Comparison of ENCODE assay signal across 13 mouse cellular contexts in the genomic region with DNA sequence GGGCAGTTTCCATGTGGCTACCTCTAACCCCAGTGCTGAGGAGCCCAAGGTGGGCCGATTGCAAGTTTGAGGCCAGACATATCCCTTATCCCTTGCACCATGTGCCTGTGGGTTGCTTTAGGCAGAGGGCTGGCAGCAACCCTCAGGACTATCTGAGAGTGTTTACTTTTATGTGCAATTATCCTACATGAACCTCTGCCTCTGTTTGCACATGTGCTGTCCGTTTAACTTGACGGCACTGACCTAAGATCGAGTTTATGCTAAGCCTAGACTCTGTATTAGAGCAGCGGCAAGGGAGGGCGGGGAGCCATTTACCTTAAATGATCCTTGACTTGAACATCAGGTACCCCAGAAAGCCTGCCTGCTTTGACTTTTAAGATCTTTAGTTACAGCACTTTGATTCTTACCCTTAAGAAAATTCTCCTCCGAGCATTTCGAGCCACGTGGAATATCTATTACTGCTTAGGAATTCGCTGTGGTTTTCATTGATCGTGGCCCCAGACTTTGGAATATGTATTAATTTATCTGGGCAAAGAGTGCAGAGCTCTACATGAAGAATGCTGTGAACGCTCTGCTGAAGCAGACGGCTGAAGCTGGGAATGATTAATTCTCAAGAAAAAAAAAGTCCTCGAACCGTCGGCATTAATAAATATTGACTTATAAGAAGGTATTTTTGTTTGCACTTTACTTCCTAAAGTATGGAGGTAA. TPM values are rescaled to one million over a fixed set of nuclear protein-coding genes. Genes with fewer than 3 reads are reported as not detected.
A peak's percentile ranks its signal among the peaks of the same experiment; 100 is the strongest.
DNase-seq lines count a peak whose midpoint lies in the region; ATAC-seq lines count a peak whose summit lies in the region.
"Had no signal": no experiment of that assay in that cellular context is flagged by ENCODE, and none has a peak within 500 bp of the region (broad histone marks: within the 10 kb centered on the region; RNA-seq: fewer than 3 reads in every experiment).

No protein-coding gene starts in this region.

- H3K36me3 ChIP-seq in lung, embryonic 16.5 days (ENCODE audit: control insufficient read depth, insufficient read depth, low read length), result no peaks in the 10 kb centered on the region
- H3K36me3 ChIP-seq in intestine, embryonic 15.5 days, result no peaks in the 10 kb centered on the region
- no peaks in the 10 kb centered on the region for H3K36me3 ChIP-seq in liver, embryonic 13.5 days
- H3K36me3 ChIP-seq: forebrain, embryonic 10.5 days; hindbrain, embryonic 13.5 days had no signal

- 39% methylated on average over 16 of the region's 16 CpGs for WGBS in lung, embryonic 16.5 days
- 26% methylated on average over 16 of the region's 16 CpGs for WGBS in intestine, embryonic 15.5 days
- WGBS in liver, embryonic 13.5 days (ENCODE audit: insufficient replicate concordance), result 69% methylated on average over 16 of the region's 16 CpGs

- ATAC-seq in lung, embryonic 16.5 days (ENCODE audit: low read depth), result peak; percentile 13
- ATAC-seq in intestine, embryonic 15.5 days, result peak; percentile 5; the same call in 1 of the 2 replicates
- peak; percentile 34; the same call in 1 of the 2 replicates for ATAC-seq in liver, embryonic 13.5 days (ENCODE audit: low read depth)

- H3K4me3 ChIP-seq in lung, embryonic 16.5 days (ENCODE audit: low read length), result no peak overlapping the region
- H3K4me3 ChIP-seq in intestine, embryonic 15.5 days (replicated peaks), result no peak overlapping the region
- no peak overlapping the region for H3K4me3 ChIP-seq in liver, embryonic 13.5 days (replicated peaks)
- H3K4me3 ChIP-seq: forebrain, embryonic 10.5 days; hindbrain, embryonic 13.5 days; layer of hippocampus, adult 2 months had no signal

- DNase-seq in lung, adult 18-20 months, result no peak
- no peak for DNase-seq in liver, embryonic 13.5 days
- no peak for DNase-seq in thymus, postnatal 25 days
- no peak for DNase-seq in heart, adult 9 months (ENCODE audit: low spot score in 2 of 2)
- no peak for DNase-seq in cerebellum, adult 9-10 months
- DNase-seq: adrenal gland, adult 2 months; thymus, postnatal 36 days had no signal

- H3K4me1 ChIP-seq in lung, embryonic 16.5 days (replicated peaks; ENCODE audit: control insufficient read depth, insufficient read depth, low read length), result peaks cover 68% of the 10 kb centered on the region
- peaks cover 45% of the 10 kb centered on the region for H3K4me1 ChIP-seq in intestine, embryonic 15.5 days (replicated peaks)
- peaks cover 21% of the 10 kb centered on the region for H3K4me1 ChIP-seq in liver, embryonic 13.5 days (replicated peaks)
- H3K4me1 ChIP-seq: hindbrain, embryonic 13.5 days had no signal

- H3K9me3 ChIP-seq in lung, embryonic 16.5 days (ENCODE audit: control insufficient read depth, low read length), result 0 out of 2 replicates have a peak, but pooled peaks cover 2% of the 10 kb centered on the region
- no peaks in the 10 kb centered on the region for H3K9me3 ChIP-seq in intestine, embryonic 15.5 days
- H3K9me3 ChIP-seq in liver, embryonic 13.5 days (replicated peaks), result no peaks in the 10 kb centered on the region
- H3K9me3 ChIP-seq: forebrain, embryonic 10.5 days; hindbrain, embryonic 13.5 days had no signal

- no peaks in the 10 kb centered on the region for H3K27me3 ChIP-seq in lung, embryonic 16.5 days (ENCODE audit: control insufficient read depth, insufficient read depth, low read depth, low read length)
- H3K27me3 ChIP-seq in intestine, embryonic 15.5 days (replicated peaks), result no peaks in the 10 kb centered on the region
- H3K27me3 ChIP-seq in liver, embryonic 13.5 days, result no peaks in the 10 kb centered on the region
- H3K27me3 ChIP-seq: CH12.LX; hindbrain, embryonic 13.5 days had no signal

- no peak overlapping the region for H3K9ac ChIP-seq in lung, embryonic 16.5 days (ENCODE audit: low read length)
- no peak overlapping the region for H3K9ac ChIP-seq in intestine, embryonic 15.5 days
- no peak overlapping the region for H3K9ac ChIP-seq in liver, embryonic 13.5 days
- H3K9ac ChIP-seq: hindbrain, embryonic 13.5 days had no signal

- H3K27ac ChIP-seq in lung, embryonic 16.5 days (ENCODE audit: low read length), result peak overlapping the region; percentile 97
- peak overlapping the region; percentile 82 for H3K27ac ChIP-seq in intestine, embryonic 15.5 days
- H3K27ac ChIP-seq in liver, embryonic 13.5 days, result peak overlapping the region; percentile 58
- H3K27ac ChIP-seq: forebrain, embryonic 10.5 days; hindbrain, embryonic 13.5 days; layer of hippocampus, adult 2 months had no signal

- H3K4me2 ChIP-seq in lung, embryonic 16.5 days (ENCODE audit: low read depth, low read length), result 0 out of 2 replicates have a peak overlapping the region, but pooled peaks have one; percentile 0
- peak overlapping the region; percentile 18 for H3K4me2 ChIP-seq in intestine, embryonic 15.5 days (replicated peaks)
- H3K4me2 ChIP-seq in liver, embryonic 13.5 days, result no peak overlapping the region
- H3K4me2 ChIP-seq: hindbrain, embryonic 13.5 days had no signal

RNA-seq across cellular contexts. Expression of gene Myo1e, which starts 33.7 kb away (rescaled TPM):
- polyA plus RNA-seq in lung, embryonic 16.5 days (2015; fragmentation: Nextera tagmentation; extraction: Ambion mirVana), result 46.2 and 50.1 TPM in 2 replicates
- polyA plus RNA-seq in intestine, embryonic 15.5 days (2015; fragmentation: Nextera tagmentation; extraction: Ambion mirVana), result 18.4 and 19.4 TPM in 2 replicates
- polyA plus RNA-seq in liver, embryonic 13.5 days (2015; fragmentation: Nextera tagmentation; extraction: Ambion mirVana), result 2.2 and 3.2 TPM in 2 replicates
